Mouse (Mus musculus) thymus, adult 2 months (tissue): ENCODE results near the gene Mapk8.

Experiments used
- CTCF ChIP-seq: fragments of 200-500 bp; IDR thresholded peaks from 2 replicates; pipeline ENCODE4 v1.5.1; 2012; ENCODE audit warnings: mild to moderate bottlenecking, control low read depth, low read length, moderate library complexity, borderline replicate concordance; ENCODE audit not compliant: control insufficient read depth, poor library complexity, insufficient read depth; ENCODE audit errors: extremely low read depth
- POLR2A ChIP-seq: fragments of 200-500 bp; IDR thresholded peaks from 2 replicates; pipeline ENCODE4 v1.6.1; 2012; ENCODE audit warnings: mild to moderate bottlenecking, low read length, control low read depth, moderate library complexity; ENCODE audit not compliant: control insufficient read depth, poor library complexity, insufficient read depth; ENCODE audit errors: extremely low read depth

DNA sequence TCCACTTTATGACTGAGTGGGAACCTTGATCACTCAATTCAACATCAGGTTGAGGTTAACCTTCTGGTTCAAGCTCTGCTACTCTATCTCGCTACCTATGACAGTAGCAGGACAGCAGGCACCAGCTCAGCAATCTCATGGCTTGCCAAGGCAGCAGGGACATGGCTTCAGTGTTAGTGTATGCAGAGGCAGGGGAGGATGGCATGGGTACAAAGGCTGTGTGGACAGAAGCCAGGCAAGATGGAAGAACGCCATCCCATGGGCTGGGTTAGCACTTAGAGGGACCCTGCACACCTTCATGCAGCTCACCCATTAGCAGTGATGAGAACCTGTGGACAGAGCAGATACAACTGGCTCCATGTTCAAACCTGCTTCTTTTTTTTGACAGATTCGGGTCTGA is 69.7 kb downstream of the Mapk8 start:
- TF ChIP-seq POLR2A (no peak), CTCF (no peak)
